Comparison of ENCODE assay signal across 8 mouse cellular contexts in the genomic region with DNA sequence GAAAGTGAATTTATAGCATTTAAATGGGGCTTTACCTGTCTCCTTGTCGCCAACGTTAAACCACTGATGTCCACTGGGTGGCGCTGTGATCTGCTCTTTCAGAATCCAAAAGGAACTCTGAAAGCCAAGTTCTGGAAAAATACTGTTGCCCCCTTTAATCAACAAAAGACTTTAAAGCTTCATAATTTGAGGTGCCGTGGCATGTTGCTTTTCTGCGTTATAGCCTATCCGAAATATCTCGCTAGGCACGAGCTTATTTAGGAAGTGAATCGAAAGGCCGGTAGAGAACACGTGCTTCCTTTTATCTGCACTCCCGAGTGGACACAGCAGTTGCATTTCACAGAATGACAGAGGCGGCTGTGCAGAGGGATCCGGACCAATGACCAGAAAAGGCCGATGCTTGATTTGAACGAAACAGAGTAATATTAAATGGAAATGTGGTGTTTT. TPM values are rescaled to one million over a fixed set of nuclear protein-coding genes. Genes with fewer than 3 reads are reported as not detected.
A peak's percentile ranks its signal among the peaks of the same experiment; 100 is the strongest.
DNase-seq lines count a peak whose midpoint lies in the region; ATAC-seq and TF ChIP-seq lines count a peak whose summit lies in the region.

No protein-coding gene starts in this region.

- no peak for ATAC-seq in embryonic facial prominence, embryonic 11.5 days (replicated peaks; ENCODE audit: insufficient number of reproducible peaks, low FRiP score, low TSS enrichment, low read depth)
- ATAC-seq in heart, embryonic 16.5 days (replicated peaks; ENCODE audit: extremely low read depth, insufficient read depth, low FRiP score) = no peak; the same call in 1 of the 2 replicates
- no peak for ATAC-seq in lung, postnatal 0 days

- TF ChIP-seq POLR2A in ES-Bruce4 (IDR thresholded peaks at IDR 0.05; ENCODE audit: insufficient read depth, low read length) = no peak

- no peaks in the 10 kb centered on the region for H3K9me3 ChIP-seq in ES-Bruce4 (replicated peaks; ENCODE audit: control insufficient read depth, insufficient read depth, low read length, poor library complexity, severe bottlenecking)
- H3K9me3 ChIP-seq in embryonic facial prominence, embryonic 11.5 days (replicated peaks; ENCODE audit: control insufficient read depth, low read length) = no peaks in the 10 kb centered on the region
- no peaks in the 10 kb centered on the region for H3K9me3 ChIP-seq in heart, embryonic 16.5 days (replicated peaks; ENCODE audit: control insufficient read depth, low read length)
- no peaks in the 10 kb centered on the region for H3K9me3 ChIP-seq in lung, postnatal 0 days (ENCODE audit: low read length)

- no peak for TF ChIP-seq CTCF in ES-Bruce4 (IDR thresholded peaks at IDR 0.05; ENCODE audit: low read depth, low read length)
- TF ChIP-seq CTCF in layer of hippocampus, adult 2 months (conservative IDR thresholded peaks at IDR 0.05) = peak; percentile 94
- peak; percentile 82 for TF ChIP-seq CTCF in lung, postnatal 0 days (IDR thresholded peaks at IDR 0.05)

- no peaks in the 10 kb centered on the region for H3K27me3 ChIP-seq in ES-Bruce4 (ENCODE audit: control insufficient read depth, insufficient read depth, low read length, poor library complexity, severe bottlenecking)
- peaks cover 4% of the 10 kb centered on the region; the same call in 1 of the 2 replicates for H3K27me3 ChIP-seq in embryonic facial prominence, embryonic 11.5 days (ENCODE audit: control insufficient read depth, insufficient read depth, low read length)
- H3K27me3 ChIP-seq in heart, embryonic 16.5 days (ENCODE audit: control insufficient read depth, insufficient read depth, low read length) = peaks cover 34% of the 10 kb centered on the region
- no peaks in the 10 kb centered on the region for H3K27me3 ChIP-seq in lung, postnatal 0 days (replicated peaks; ENCODE audit: insufficient read depth, low read length)

- TF ChIP-seq EP300 in ES-Bruce4 (IDR thresholded peaks at IDR 0.05; ENCODE audit: insufficient read depth, low read depth, low read length) = no peak
- TF ChIP-seq EP300 in lung, postnatal 0 days (IDR thresholded peaks at IDR 0.05) = no peak

- H3K36me3 ChIP-seq in ES-Bruce4 (ENCODE audit: control insufficient read depth, insufficient read depth, low read length, poor library complexity, severe bottlenecking) = no peaks in the 10 kb centered on the region
- H3K36me3 ChIP-seq in embryonic facial prominence, embryonic 11.5 days (replicated peaks; ENCODE audit: control insufficient read depth, insufficient read depth, low read depth, low read length) = no peaks in the 10 kb centered on the region
- H3K36me3 ChIP-seq in heart, embryonic 16.5 days (ENCODE audit: control insufficient read depth, insufficient read depth) = no peaks in the 10 kb centered on the region
- H3K36me3 ChIP-seq in lung, postnatal 0 days (ENCODE audit: insufficient read depth, low read length) = no peaks in the 10 kb centered on the region

- peak; percentile 78 for DNase-seq in adrenal gland, postnatal 25 days
- DNase-seq in embryonic facial prominence, embryonic 11.5 days (ENCODE audit: low spot score) = peak; percentile 94
- DNase-seq in layer of hippocampus, adult 2 months (ENCODE audit: low spot score in 2 of 2) = peak; percentile 45 to 83
- peak; percentile 69 for DNase-seq in lung, postnatal 0 days (ENCODE audit: low spot score)
- DNase-seq in retina, embryonic 14.5 days (ENCODE audit: low spot score) = peak; percentile 89
- peak; percentile 75 for DNase-seq in urinary bladder, postnatal 25 days (ENCODE audit: low spot score)

- H3K4me1 ChIP-seq in ES-Bruce4 (ENCODE audit: control insufficient read depth, insufficient read depth, low read length) = peaks cover 3% of the 10 kb centered on the region
- peaks cover 4% of the 10 kb centered on the region; the same call in 1 of the 2 replicates for H3K4me1 ChIP-seq in embryonic facial prominence, embryonic 11.5 days (ENCODE audit: control insufficient read depth, insufficient read depth, low read length)
- H3K4me1 ChIP-seq in heart, embryonic 16.5 days (ENCODE audit: control insufficient read depth, insufficient read depth, low read length) = peaks cover 5% of the 10 kb centered on the region
- no peaks in the 10 kb centered on the region for H3K4me1 ChIP-seq in lung, postnatal 0 days (ENCODE audit: insufficient read depth, low read depth, low read length)

- H3K27ac ChIP-seq in ES-Bruce4 (ENCODE audit: insufficient read depth, low read length) = no peak overlapping the region
- H3K27ac ChIP-seq in embryonic facial prominence, embryonic 11.5 days (replicated peaks; ENCODE audit: low read depth, low read length) = no peak overlapping the region
- no peak overlapping the region for H3K27ac ChIP-seq in heart, embryonic 16.5 days (ENCODE audit: low read length)
- H3K27ac ChIP-seq in layer of hippocampus, adult 2 months = no peak overlapping the region
- H3K27ac ChIP-seq in lung, postnatal 0 days (ENCODE audit: low read length) = no peak overlapping the region

- H3K4me3 ChIP-seq in ES-Bruce4 (ENCODE audit: low read depth, low read length) = no peak overlapping the region
- H3K4me3 ChIP-seq in embryonic facial prominence, embryonic 11.5 days (ENCODE audit: low read depth, low read length) = no peak overlapping the region
- H3K4me3 ChIP-seq in heart, embryonic 16.5 days (ENCODE audit: low read length) = peak overlapping the region; percentile 54
- peak overlapping the region; percentile 42 for H3K4me3 ChIP-seq in layer of hippocampus, adult 2 months
- peak overlapping the region; percentile 38 for H3K4me3 ChIP-seq in lung, postnatal 0 days (ENCODE audit: low read depth, low read length)

- WGBS in embryonic facial prominence, embryonic 11.5 days = 17% methylated on average over 16 of the region's 16 CpGs
- 3% methylated on average over 16 of the region's 16 CpGs for WGBS in heart, embryonic 16.5 days
- 5% methylated on average over 16 of the region's 16 CpGs for WGBS in lung, postnatal 0 days

- no peak overlapping the region for H3K4me2 ChIP-seq in embryonic facial prominence, embryonic 11.5 days (ENCODE audit: low read depth, low read length)
- H3K4me2 ChIP-seq in heart, embryonic 16.5 days (ENCODE audit: low read depth, low read length) = peak overlapping the region; percentile 76
- peak overlapping the region; percentile 61 for H3K4me2 ChIP-seq in lung, postnatal 0 days (replicated peaks; ENCODE audit: low read depth, low read length)

- 0 out of 2 replicates have a peak overlapping the region, but pooled peaks have one; percentile 21 for H3K9ac ChIP-seq in ES-Bruce4 (ENCODE audit: low read depth, poor library complexity, severe bottlenecking)
- H3K9ac ChIP-seq in embryonic facial prominence, embryonic 11.5 days (replicated peaks; ENCODE audit: low read length) = no peak overlapping the region
- peak overlapping the region; percentile 58 for H3K9ac ChIP-seq in heart, embryonic 16.5 days (ENCODE audit: low read length)
- no peak overlapping the region for H3K9ac ChIP-seq in lung, postnatal 0 days (replicated peaks; ENCODE audit: low read depth)

RNA-seq across cellular contexts. Expression of gene Chaf1b, which starts 54.7 kb away (rescaled TPM):
- polyA plus RNA-seq in ES-Bruce4 (2011; ENCODE audit: insufficient read depth, insufficient read length, low read depth, missing spikeins) = 63.0 and 63.8 TPM in 2 replicates
- total RNA-seq in adrenal gland, postnatal 25 days (2021) = 6.9 and 7.2 TPM in 2 replicates
- polyA plus RNA-seq in embryonic facial prominence, embryonic 11.5 days (2014; fragmentation: Nextera tagmentation; extraction: Ambion mirVana) = 130 and 138 TPM in 2 replicates
- 36.6 and 40.8 TPM in 2 replicates for polyA plus RNA-seq in heart, embryonic 16.5 days (2015; fragmentation: Nextera tagmentation; extraction: Ambion mirVana)
- 1 to 10 TPM in 1 of 2 experiments, under 1 TPM in 1; 0.74 to 1.1 TPM for total RNA-seq in layer of hippocampus, adult 2 months (2021)
- polyA plus RNA-seq in lung, postnatal 0 days (2015; fragmentation: Nextera tagmentation; extraction: Ambion mirVana) = 9.6 and 10.2 TPM in 2 replicates

Comparison
In these comparisons a context has a peak if more than half of its experiments do, and no peak if none do; other contexts are left out.
1. H3K4me3 ChIP-seq: peak in heart, embryonic 16.5 days (single experiment), layer of hippocampus, adult 2 months (single experiment) and lung, postnatal 0 days (single experiment); none in ES-Bruce4 (single experiment) and embryonic facial prominence, embryonic 11.5 days (single experiment).
2. H3K9ac ChIP-seq: peak in ES-Bruce4 (single experiment) and heart, embryonic 16.5 days (single experiment); none in embryonic facial prominence, embryonic 11.5 days (single experiment) and lung, postnatal 0 days (single experiment).
3. Peak in every context shown above with its lines, with median percentiles within 50 percentile points of each other: DNase-seq.